Mouse (Mus musculus): ENCODE results near the gene Mmd2.

The Mmd2 gene

DNA sequence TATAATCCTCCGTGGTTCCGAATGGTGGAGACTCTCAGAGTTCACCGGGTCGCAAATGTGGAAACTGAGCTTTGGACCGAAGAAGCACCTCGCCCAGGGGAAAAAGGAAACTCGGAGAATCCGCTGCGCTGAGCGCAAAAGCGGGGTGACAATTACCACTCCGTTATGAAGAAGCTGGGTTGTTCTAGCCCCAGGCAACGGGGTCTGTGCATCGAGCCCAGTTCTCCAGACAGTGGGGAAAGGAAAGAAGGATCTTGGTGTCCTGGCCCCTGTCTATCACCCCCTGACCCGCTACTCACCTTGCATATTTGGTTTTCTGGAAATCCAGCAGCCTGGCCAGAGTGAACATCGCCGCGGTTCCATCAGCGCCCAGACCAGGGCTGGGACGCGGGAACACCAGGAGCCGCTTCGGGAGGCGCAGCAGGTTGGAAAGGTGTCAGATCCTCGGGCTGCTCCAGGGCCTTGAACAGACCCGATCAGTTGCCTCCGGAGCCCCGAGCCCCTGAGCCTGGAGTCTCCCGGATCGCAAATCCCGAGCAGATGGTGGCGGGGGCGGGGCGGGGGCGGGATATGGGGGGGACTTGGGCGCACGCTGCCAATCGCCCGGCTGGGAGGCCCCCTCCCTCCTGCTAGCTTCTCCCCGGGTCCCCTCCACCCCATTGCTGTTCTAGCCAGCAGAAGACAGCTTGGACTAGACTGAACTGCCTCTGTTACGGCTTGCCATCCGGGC, at the start of gene Mmd2:
TSS of gene Mmd2 (minus strand) at position 542 of the 730 bp plus-strand sequence.
- peak; percentile 63 to 67 for DNase-seq (ENCODE audit: low spot score in 2 of 2)

- no peak for DNase-seq (ENCODE audit: low spot score in 2 of 2)
Measured at GRCm38 (mm10) chr5:142652266-142652665, 43.7 kb upstream of the Mmd2 start.

DNA sequence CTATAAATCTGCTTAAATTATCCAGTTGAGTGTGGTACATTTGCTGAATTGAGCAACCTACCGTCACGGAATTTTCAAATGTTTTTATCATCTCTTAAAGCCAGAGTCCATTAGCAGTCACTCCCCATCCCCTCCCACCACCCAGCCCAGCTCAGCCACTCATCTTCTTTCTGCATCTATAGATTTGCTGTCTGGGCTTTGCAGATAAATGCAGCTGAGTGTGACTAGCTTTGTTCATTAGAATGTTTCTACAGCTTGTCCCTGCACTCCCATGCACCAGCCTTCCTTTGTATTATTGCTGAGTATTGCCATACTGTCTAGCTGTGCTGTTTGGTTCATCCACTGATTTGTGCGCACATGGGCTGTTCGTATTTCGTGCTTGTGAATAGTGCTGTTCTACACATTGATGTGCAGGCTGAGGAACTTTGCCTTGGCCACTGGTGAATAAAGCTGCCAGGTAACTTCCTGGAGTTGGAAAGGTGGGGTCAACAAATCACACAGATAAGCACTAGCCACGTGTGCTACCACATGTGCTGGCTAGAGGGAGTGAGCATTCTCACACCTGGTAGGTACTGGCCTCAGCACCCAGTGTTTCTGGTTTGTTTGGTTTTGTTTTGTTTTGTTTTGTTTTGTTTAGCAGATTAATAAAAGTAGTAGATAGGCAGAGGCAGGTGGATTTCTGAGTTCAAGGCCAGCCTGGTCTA, 42.3 kb upstream of the Mmd2 start:
- DNase-seq (ENCODE audit: low spot score in 2 of 2), result no peak

GRCm38 (mm10) chr5:142650390-142650789, 41.8 kb upstream of the Mmd2 start:
- DNase-seq (ENCODE audit: low spot score in 2 of 2), result no peak

DNA sequence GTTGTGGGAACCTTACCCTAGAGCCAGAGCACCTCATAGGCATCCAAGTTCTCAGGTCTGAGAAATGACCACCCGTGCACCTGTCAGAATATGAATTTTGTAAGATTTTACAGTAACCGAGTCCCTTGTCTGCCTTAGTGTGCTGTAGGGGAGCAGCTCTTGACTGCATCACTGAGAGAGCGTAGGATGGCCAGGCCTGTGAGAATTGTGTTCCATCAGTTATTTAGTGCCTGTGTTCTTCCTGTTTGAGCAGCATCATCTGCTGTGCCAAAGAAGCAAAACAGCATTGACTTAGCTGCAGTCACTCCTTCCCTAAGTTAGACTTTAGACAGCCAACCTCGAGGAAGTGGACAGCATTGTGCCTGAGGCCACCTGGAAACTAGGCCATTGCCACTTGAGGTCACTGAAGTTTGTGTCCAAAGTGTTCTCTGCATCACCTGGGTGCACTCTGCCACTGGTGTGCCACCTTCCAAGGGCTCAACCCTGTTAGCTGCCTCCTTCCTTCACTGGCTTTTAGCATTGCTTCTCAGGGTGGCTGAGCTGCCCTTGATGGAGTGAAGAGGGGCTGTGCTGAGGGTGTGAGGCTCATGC, 41.0 kb upstream of the Mmd2 start:
- no peak for DNase-seq (ENCODE audit: low spot score in 2 of 2)

DNA sequence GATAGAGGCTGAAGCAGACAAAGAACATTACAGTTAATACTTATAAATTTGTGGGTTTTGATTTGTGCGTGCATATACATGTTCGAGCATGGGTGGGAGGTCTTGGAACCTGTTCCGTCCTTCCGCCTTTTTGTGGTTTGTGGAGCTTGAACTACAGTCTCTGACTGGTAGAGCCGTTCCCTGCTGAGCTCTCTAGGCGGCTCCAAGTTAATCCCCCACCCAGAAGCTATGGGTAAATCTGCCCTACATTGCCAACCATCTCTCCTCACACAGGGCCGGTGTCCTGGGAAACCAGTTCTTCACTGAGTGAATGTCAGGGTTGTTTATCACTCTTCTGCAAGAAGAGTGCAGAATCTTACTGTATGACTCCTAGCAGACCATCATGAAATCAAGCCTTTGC, 39.6 kb upstream of the Mmd2 start:
- DNase-seq (ENCODE audit: low spot score in 2 of 2), result no peak

- DNase-seq (ENCODE audit: low spot score in 2 of 2), result no peak
Measured at GRCm38 (mm10) chr5:142641331-142642051, 32.9 kb upstream of the Mmd2 start.

DNA sequence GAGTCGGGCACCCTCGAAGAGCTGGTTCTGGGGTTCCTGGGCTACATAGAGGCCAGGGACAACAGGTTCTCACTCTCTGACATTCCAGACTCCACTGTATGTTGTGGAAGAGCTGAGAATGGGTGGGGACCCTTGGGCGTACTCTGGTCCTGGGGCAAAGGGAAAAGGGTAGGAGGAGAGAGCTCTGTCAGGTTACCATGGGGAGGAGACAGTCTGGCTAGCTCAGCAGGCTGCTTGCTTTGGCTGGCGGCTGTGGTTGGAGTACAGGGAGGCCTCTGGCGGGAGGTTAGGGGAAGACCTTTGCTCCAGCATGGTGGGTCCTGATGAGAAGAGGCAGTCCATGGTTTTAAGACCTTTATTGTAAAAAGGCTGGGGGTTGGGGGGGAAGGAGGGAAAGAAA, 31.5 kb upstream of the Mmd2 start:
- no peak for DNase-seq (ENCODE audit: low spot score in 2 of 2)

DNA sequence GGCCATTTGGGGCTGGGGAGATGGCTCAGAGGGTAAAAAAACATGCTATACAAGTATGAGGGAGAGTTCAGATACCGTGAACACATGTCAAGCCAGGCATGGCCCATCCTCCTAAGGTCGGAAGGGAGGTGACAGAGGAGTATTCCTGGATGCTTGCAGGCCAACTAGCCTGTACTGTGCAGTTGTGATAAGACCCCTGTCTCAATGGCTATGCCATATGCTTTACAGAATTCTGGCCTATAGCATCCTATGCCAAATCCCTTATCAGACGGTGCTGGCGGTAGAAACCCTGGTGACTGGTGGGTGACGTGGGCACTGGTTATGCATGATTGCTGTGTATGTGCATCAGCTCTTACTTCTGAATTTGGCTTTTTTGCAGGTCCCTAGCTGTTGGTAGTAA, 29.2 kb upstream of the Mmd2 start:
- DNase-seq (ENCODE audit: low spot score in 2 of 2), result no peak

- DNase-seq (ENCODE audit: low spot score in 2 of 2), result no peak
Measured at GRCm38 (mm10) chr5:142630224-142630623, 21.6 kb upstream of the Mmd2 start.

GRCm38 (mm10) chr5:142629663-142630025, 21.0 kb upstream of the Mmd2 start:
- no peak for DNase-seq (ENCODE audit: low spot score in 2 of 2)

GRCm38 (mm10) chr5:142628726-142629662, 20.4 kb upstream of the Mmd2 start:
- peak; percentile 95 for DNase-seq (ENCODE audit: low spot score in 2 of 2)

GRCm38 (mm10) chr5:142627398-142627797, 18.8 kb upstream of the Mmd2 start, which contains the start of gene Wipi2:
Gene Wipi2, plus strand, starts transcription at chr5:142627698.
- DNase-seq (ENCODE audit: low spot score in 2 of 2), result no peak

GRCm38 (mm10) chr5:142623080-142623479, 14.5 kb upstream of the Mmd2 start:
- DNase-seq (ENCODE audit: low spot score in 2 of 2), result no peak

DNA sequence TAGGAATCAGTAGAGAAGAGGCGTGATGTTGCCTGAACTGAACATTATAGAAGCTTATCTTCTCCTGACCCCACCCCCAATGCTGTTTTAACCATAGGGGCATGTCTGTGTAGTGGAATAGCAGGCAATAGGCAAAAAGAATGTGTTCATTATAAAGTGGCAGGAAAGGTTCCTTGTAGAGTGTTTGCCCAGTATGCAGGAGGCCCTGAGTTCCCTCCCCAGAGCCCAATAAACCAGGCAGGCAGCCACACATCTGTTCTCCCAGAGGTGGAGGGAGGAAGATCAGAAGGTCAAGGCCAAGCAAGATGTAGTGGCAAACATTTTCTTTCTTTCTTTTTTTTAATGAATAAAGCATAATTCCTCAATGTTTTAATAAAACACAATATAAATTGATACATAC, 13.5 kb upstream of the Mmd2 start:
- no peak for DNase-seq (ENCODE audit: low spot score in 2 of 2)

DNA sequence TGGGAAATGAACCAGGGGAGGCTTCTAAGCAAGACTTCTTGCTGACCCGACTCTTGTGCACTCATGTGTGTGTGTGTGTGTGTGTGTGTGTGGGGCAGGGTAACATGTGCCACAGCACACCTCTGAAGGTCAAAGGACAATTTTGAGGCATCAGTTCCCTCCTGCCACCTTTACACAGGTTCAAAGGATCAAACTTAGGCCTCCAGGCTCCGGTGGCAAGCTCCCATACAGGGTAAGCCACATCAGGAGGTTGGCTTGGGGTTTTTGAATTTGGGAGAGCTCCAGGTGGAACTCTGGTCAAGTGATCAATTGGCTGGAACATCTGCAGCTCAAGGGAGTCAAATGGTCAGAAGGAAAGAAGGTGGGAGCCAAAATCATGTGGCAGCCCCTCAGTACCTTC, 12.8 kb upstream of the Mmd2 start:
- DNase-seq (ENCODE audit: low spot score in 2 of 2), result no peak

DNA sequence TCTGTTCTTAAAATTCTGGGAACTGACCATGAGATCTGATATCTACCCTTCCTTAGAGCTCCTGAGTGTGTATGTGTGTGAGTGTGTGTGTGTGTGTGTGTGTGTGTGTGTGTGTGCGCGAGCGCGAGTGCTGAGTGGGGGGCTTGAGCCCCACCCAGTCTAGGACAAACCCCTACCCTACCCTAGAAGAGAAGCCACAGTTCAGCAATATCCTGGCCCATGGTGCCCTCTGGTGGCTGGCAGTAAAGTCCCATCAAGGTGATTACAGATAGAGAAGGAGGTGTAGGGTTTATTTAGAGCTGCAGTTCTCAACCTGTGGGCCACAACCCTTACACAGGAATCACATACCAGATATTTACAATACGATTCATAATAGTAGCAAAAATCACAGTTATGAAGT, 11.3 kb upstream of the Mmd2 start:
- DNase-seq (ENCODE audit: low spot score in 2 of 2), result peak in 1 of 2 experiments; percentile 32

DNA sequence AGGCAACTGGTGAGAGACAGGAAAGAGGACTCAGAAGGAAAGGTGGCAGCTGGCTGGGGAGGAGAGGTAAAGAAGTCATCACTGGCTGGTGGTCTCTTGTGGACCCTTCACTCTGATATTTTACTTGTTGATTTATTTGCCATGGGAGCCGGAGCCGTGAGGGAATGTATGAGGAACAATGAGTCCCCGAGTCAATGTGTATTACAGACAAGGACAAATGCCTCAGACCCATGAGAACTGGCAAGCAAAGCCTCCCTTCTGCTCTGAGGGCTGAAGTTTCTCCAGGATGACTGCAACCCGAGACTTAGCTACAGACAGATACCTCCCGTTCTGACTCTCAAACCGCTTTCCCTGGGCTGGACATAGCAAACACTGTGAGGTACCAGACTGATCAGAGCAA, 7.7 kb upstream of the Mmd2 start:
- no peak for DNase-seq (ENCODE audit: low spot score in 2 of 2)

- no peak for DNase-seq (ENCODE audit: low spot score in 2 of 2)
Measured at GRCm38 (mm10) chr5:142615638-142616037, 7.0 kb upstream of the Mmd2 start.

DNA sequence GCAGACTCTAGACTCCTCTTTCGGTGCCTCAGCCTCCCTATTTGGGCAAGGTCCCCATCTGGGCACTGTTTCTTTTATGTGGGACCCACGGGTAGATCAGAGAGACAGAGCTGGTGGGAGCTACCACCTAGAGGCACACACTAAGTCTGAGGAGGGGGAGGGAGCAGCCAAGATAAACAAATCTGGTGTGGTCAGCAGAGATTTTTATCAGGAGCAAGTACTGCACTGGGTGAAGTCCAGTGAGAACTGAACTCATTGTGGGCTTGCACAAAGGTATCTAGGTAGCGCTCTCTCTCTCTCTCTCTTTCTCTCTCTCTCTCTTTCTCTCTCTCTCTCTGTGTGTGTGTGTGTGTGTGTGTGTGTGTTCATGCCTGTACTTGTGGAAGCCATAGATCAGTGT, 5.9 kb upstream of the Mmd2 start:
- DNase-seq (ENCODE audit: low spot score in 2 of 2), result no peak

DNA sequence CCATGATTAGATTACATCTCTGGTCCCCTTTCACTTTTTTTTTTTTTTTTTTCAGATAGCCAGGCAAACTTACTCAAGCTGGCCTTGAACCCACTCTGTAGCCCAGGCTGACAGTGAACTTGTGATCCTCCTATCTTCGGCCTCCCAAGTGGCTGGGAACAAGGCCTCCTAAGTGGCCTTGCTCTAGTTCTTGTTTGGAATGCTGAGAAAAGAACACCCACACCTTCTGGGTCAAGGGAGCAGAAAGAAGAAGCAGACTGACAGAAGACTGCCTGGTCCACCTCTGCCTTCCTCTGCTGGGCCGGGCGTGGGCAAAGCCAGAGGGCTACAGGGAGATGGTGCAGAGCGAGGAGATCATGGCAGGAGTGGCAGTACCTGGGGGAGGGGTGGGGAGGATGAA, 1.8 kb upstream of the Mmd2 start:
- no peak for DNase-seq (ENCODE audit: low spot score in 2 of 2)

All from right cerebral cortex, postnatal 36 days (tissue).